Mouse (Mus musculus) cerebellum, adult 8-10 months (tissue): Measurements from ENCODE around the gene Magea4.

Experiments used
- DNase-seq: peaks from one replicate; pipeline ENCODE4 v3.0.0; 2022

The Magea4 gene

GRCm38 (mm10) chrX:72221717-72222116 lies at the start of gene Magea4:
Gene Magea4 (plus strand): TSS chrX:72222017.
- DNase-seq = no peak

GRCm38 (mm10) chrX:72202944-72203554 lies 18.8 kb upstream of the Magea4 start:
- no peak for DNase-seq

- no peak for DNase-seq
Observed at GRCm38 (mm10) chrX:72270637-72271036, 48.8 kb downstream of the Magea4 start.
